Mouse (Mus musculus) adrenal gland, postnatal 25 days (tissue): ENCODE results near the gene Cecr2. TPM values are rescaled to one million over a fixed set of nuclear protein-coding genes. Genes with fewer than 3 reads are reported as not detected.

Source experiments
- microRNA-seq, 2 experiments: library from miRNA; unstranded; fragments of <30 nt; microRNA quantifications; one replicate each; pipeline ENCODE4 v1.2.0; 2021
- total RNA-seq: library from RNA; stranded (reverse); gene quantifications from 2 replicates; pipeline ENCODE4 v1.2.3, GENCODE M21; 2021

Cecr2 gene
- total RNA-seq, 1 experiment from 2014 or later = 11.3 TPM

Small RNAs within 50 kb of the gene (microRNA-seq; reads per million reads assigned to microRNA genes)
- 0 reads per million in 2 experiments for gene Gm25193

Other genes starting within 250 kb of the Cecr2 start
- 10.2 and 14.5 TPM in 2 replicates for gene Il17ra, start 203.1 kb upstream of the Cecr2 start, total RNA-seq
- gene Tmem121b, start 172.6 kb upstream of the Cecr2 start, total RNA-seq = not detected in 2 replicates
- gene Hdhd5, start 135.1 kb upstream of the Cecr2 start, total RNA-seq = 28.5 and 37.4 TPM in 2 replicates
- gene Slc25a18, start 107.2 kb downstream of the Cecr2 start, total RNA-seq = 0.33 TPM in 1 of 2 replicates, not detected in the other
- 469 and 476 TPM in 2 replicates for gene Atp6v1e1, start 156.4 kb downstream of the Cecr2 start, total RNA-seq
- gene Bcl2l13, start 169.8 kb downstream of the Cecr2 start, total RNA-seq = 56.4 and 66.0 TPM in 2 replicates